Mouse (Mus musculus) CD8-positive naive resting alpha-beta T cell, adult 2 months (primary cell): ENCODE results near the gene Zfp513.

Source experiments
- DNase-seq, 2 experiments: peaks; one replicate each; pipeline ENCODE4 v3.0.0; 2022; ENCODE audit warnings: low read depth in 2 of 2, low spot score in 2 of 2

Zfp513 gene

GRCm38 (mm10) chr5:31179301-31179765, 22.8 kb downstream of the Zfp513 start:
- no peak for DNase-seq

- DNase-seq, result no peak
These were observed 33.5 kb downstream of the Zfp513 start for GRCm38 (mm10) chr5:31168630-31169029.

- no peak for DNase-seq
These were observed 37.2 kb downstream of the Zfp513 start for GRCm38 (mm10) chr5:31164878-31165277.

GRCm38 (mm10) chr5:31162462-31162861, 39.6 kb downstream of the Zfp513 start:
- no peak for DNase-seq

GRCm38 (mm10) chr5:31154152-31154553, 48.0 kb downstream of the Zfp513 start, which contains the start of gene Mpv17:
Gene Mpv17, minus strand, starts transcription at chr5:31154251.
- peak; percentile 41 to 57 for DNase-seq

- DNase-seq, result no peak
These were observed 48.5 kb downstream of the Zfp513 start for GRCm38 (mm10) chr5:31153516-31154151.

- no peak for DNase-seq
These were observed 50.4 kb downstream of the Zfp513 start for GRCm38 (mm10) chr5:31151746-31152145.

- no peak for DNase-seq
These were observed 52.3 kb downstream of the Zfp513 start for GRCm38 (mm10) chr5:31149781-31150180.
